Mouse (Mus musculus) neural tube, embryonic 11.5 days (tissue): ENCODE results near the gene Il17f. TPM values are rescaled to one million over a fixed set of nuclear protein-coding genes. Genes with fewer than 3 reads are reported as not detected.

ENCODE experiments used
- polyA plus RNA-seq: library from polyadenylated mRNA; unstranded; fragments of >200 nt; fragmentation: Nextera tagmentation; extraction: Ambion mirVana; gene quantifications from 2 replicates; pipeline ENCODE4 v1.2.1, GENCODE M21; 2014

Il17f gene
- polyA plus RNA-seq, 1 experiment from 2014 or later, result 0.41 TPM

Other genes with a start within 250 kb of the Il17f start
- gene Pkhd1, start 172.6 kb downstream of the Il17f start, polyA plus RNA-seq, result 0.04 and 0.05 TPM in 2 replicates
- not detected in 2 replicates for gene Il17a, start 59.7 kb downstream of the Il17f start, polyA plus RNA-seq
- gene Mcm3, start 29.7 kb upstream of the Il17f start, polyA plus RNA-seq, result 179 and 199 TPM in 2 replicates
- 8.4 TPM in 2 replicates for gene Paqr8, start 100.0 kb upstream of the Il17f start, polyA plus RNA-seq
- gene Efhc1, start 161.0 kb upstream of the Il17f start, polyA plus RNA-seq, result 1.3 and 2.0 TPM in 2 replicates